Mouse (Mus musculus) spleen, postnatal 36 days (tissue): ENCODE data around the gene Ddx3x.
"Not testable (repeated sequence)": the region's sequence is repeated elsewhere in the genome, so short reads cannot be mapped to it uniquely, and the experiment has no call there.

Source experiments
- DNase-seq, 2 experiments: peaks; one replicate each; pipeline ENCODE4 v3.0.0; 2022; ENCODE audit warnings: low spot score in 2 of 2, mixed read lengths in 1 of 2

The Ddx3x gene

GRCm38 (mm10) chrX:13281329-13282088 is 739 bp downstream of the Ddx3x start:
- peak; percentile 51 to 60 for DNase-seq

GRCm38 (mm10) chrX:13282089-13282850 is 1.5 kb downstream of the Ddx3x start:
- DNase-seq: no peak

GRCm38 (mm10) chrX:13285772-13286171 is 5.0 kb downstream of the Ddx3x start:
- DNase-seq: no peak

GRCm38 (mm10) chrX:13294505-13295228 is 13.9 kb downstream of the Ddx3x start:
- no peak for DNase-seq

GRCm38 (mm10) chrX:13295229-13295571 is 14.4 kb downstream of the Ddx3x start:
- no peak for DNase-seq

- DNase-seq: not testable (repeated sequence)
Measured at GRCm38 (mm10) chrX:13296241-13296640, 15.5 kb downstream of the Ddx3x start.

- peak in 1 of 2 experiments; percentile 6 for DNase-seq
Measured at GRCm38 (mm10) chrX:13306190-13306589, 25.4 kb downstream of the Ddx3x start.

- peak; percentile 72 to 76 for DNase-seq
Measured at GRCm38 (mm10) chrX:13311396-13311795, 30.6 kb downstream of the Ddx3x start.

GRCm38 (mm10) chrX:13329611-13330010 is 48.8 kb downstream of the Ddx3x start:
- no peak for DNase-seq
